In the genomic region with DNA sequence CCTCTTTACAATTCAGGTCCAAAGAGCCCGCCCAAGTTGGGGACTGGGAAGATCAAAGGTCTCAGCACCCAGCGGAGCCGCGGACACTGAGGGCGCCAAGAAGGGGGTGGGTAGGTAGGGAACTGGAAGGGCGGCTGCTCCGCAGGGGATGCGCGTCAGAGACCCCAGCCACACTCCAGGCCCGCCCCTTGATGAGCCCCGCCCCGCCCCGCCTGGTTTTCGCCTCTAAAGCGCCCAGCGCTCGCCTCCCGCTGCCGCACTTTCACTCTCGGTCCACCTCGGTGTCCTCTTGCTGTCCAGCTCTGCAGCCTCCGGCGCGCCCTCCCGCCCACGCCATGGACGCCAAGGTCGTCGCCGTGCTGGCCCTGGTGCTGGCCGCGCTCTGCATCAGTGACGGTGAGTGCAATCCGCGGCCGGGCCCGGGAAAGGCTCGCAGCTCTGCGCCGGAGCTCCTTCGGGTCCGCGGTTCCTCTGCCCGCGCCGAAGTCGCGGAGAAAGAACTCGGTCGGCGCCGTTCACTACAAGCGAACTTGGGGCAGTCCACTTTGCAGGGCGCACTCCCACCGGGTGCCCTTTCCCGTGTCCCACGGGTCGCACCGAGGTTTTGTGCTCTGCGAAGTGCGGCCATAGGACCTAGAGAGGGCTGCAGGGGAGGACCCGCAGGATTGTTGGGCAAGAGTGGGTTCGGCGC, we compare ENCODE assay signal across 8 mouse cellular contexts. TPM values are rescaled to one million over a fixed set of nuclear protein-coding genes. Genes with fewer than 3 reads are reported as not detected.
DNase-seq lines count a peak whose midpoint lies in the region; ATAC-seq and TF ChIP-seq lines count a peak whose summit lies in the region.

A gene (plus strand): TSS at position 215 of the 691 bp plus-strand sequence.

- peak; percentile 60 for ATAC-seq in forebrain, embryonic 13.5 days
- peak; percentile 52 for ATAC-seq in heart, embryonic 16.5 days (replicated peaks; ENCODE audit: extremely low read depth, insufficient read depth, low FRiP score)
- ATAC-seq in liver, postnatal 0 days, result peak; percentile 37
- no peak for ATAC-seq in megakaryocyte-erythroid progenitor cell, adult 5-6 weeks (replicated peaks; ENCODE audit: low FRiP score, low TSS enrichment, poor library complexity, severe bottlenecking)

- no peak for TF ChIP-seq EP300 in liver, postnatal 0 days (IDR thresholded peaks at IDR 0.05; ENCODE audit: low read depth)

- no peaks in the 10 kb centered on the region for H3K36me3 ChIP-seq in forebrain, embryonic 13.5 days (ENCODE audit: poor library complexity, severe bottlenecking)
- H3K36me3 ChIP-seq in heart, embryonic 16.5 days (ENCODE audit: control insufficient read depth, insufficient read depth), result no peaks in the 10 kb centered on the region
- 0 out of 2 replicates have a peak, but pooled peaks cover under 1% of the 10 kb centered on the region for H3K36me3 ChIP-seq in liver, postnatal 0 days (replicated peaks; ENCODE audit: insufficient read depth, low read length)

- TF ChIP-seq CTCF in liver, postnatal 0 days (IDR thresholded peaks at IDR 0.05; ENCODE audit: low read depth), result no peak

- H3K27me3 ChIP-seq in forebrain, embryonic 13.5 days, result peaks cover 69% of the 10 kb centered on the region
- H3K27me3 ChIP-seq in heart, embryonic 16.5 days (ENCODE audit: control insufficient read depth, insufficient read depth, low read length), result peaks cover 27% of the 10 kb centered on the region
- peaks cover 23% of the 10 kb centered on the region for H3K27me3 ChIP-seq in liver, postnatal 0 days (ENCODE audit: insufficient read depth, low read length)

- no peaks in the 10 kb centered on the region for H3K9me3 ChIP-seq in forebrain, embryonic 13.5 days (replicated peaks)
- H3K9me3 ChIP-seq in heart, embryonic 16.5 days (replicated peaks; ENCODE audit: control insufficient read depth, low read length), result no peaks in the 10 kb centered on the region
- no peaks in the 10 kb centered on the region for H3K9me3 ChIP-seq in liver, postnatal 0 days (ENCODE audit: low read length)

- under 1% methylated on average over 48 of the region's 64 CpGs for WGBS in forebrain, embryonic 13.5 days
- under 1% methylated on average over 63 of the region's 64 CpGs for WGBS in heart, embryonic 16.5 days
- WGBS in liver, postnatal 0 days (ENCODE audit: insufficient replicate concordance), result 2% methylated on average over 55 of the region's 64 CpGs

- peak within 1 kb of the TSS; percentile 62 for H3K9ac ChIP-seq in forebrain, embryonic 13.5 days
- H3K9ac ChIP-seq in heart, embryonic 16.5 days (ENCODE audit: low read length), result peak within 1 kb of the TSS; percentile 87
- H3K9ac ChIP-seq in liver, postnatal 0 days (replicated peaks), result peak within 1 kb of the TSS; percentile 73

- H3K4me1 ChIP-seq in forebrain, embryonic 13.5 days, result peaks cover 28% of the 10 kb centered on the region
- H3K4me1 ChIP-seq in heart, embryonic 16.5 days (ENCODE audit: control insufficient read depth, insufficient read depth, low read length), result peaks cover 8% of the 10 kb centered on the region; the same call in 1 of the 2 replicates
- H3K4me1 ChIP-seq in liver, postnatal 0 days (ENCODE audit: insufficient read depth), result peaks cover 12% of the 10 kb centered on the region

- DNase-seq in ES-CJ7 (ENCODE audit: low read depth, low spot score), result peak; percentile 37
- peak; percentile 49 for DNase-seq in adrenal gland, adult 8-10 months
- peak; percentile 82 to 91 for DNase-seq in kidney, postnatal 25 days
- peak; percentile 78 for DNase-seq in liver, postnatal 0 days
- peak; percentile 45 for DNase-seq in ovary, postnatal 10 days (ENCODE audit: low spot score)

- H3K27ac ChIP-seq in forebrain, embryonic 13.5 days, result no peak within 1 kb of the TSS
- H3K27ac ChIP-seq in heart, embryonic 16.5 days (ENCODE audit: low read length), result peak within 1 kb of the TSS; percentile 64
- peak within 1 kb of the TSS; percentile 78 for H3K27ac ChIP-seq in liver, postnatal 0 days (ENCODE audit: low read depth)

- peak within 1 kb of the TSS; percentile 92 for H3K4me2 ChIP-seq in forebrain, embryonic 13.5 days
- H3K4me2 ChIP-seq in heart, embryonic 16.5 days (ENCODE audit: low read depth, low read length), result peak within 1 kb of the TSS; percentile 93
- H3K4me2 ChIP-seq in liver, postnatal 0 days (ENCODE audit: low read depth, low read length), result peak within 1 kb of the TSS; percentile 69

- H3K4me3 ChIP-seq in forebrain, embryonic 13.5 days, result peak within 1 kb of the TSS; percentile 62
- H3K4me3 ChIP-seq in heart, embryonic 16.5 days (ENCODE audit: low read length), result peak within 1 kb of the TSS; percentile 88
- peak within 1 kb of the TSS; percentile 60 for H3K4me3 ChIP-seq in liver, postnatal 0 days (ENCODE audit: low read depth, low read length)

RNA-seq across cellular contexts. Expression of the gene that starts here (rescaled TPM):
- 10 to 100 TPM; 37.4 to 94.2 (median 64.5) TPM for total RNA-seq in adrenal gland, adult 8-10 months (2022)
- polyA plus RNA-seq in forebrain, embryonic 13.5 days (2015; fragmentation: Nextera tagmentation; extraction: Ambion mirVana), result 38.0 and 59.0 TPM in 2 replicates
- 119 and 138 TPM in 2 replicates for polyA plus RNA-seq in heart, embryonic 16.5 days (2015; fragmentation: Nextera tagmentation; extraction: Ambion mirVana)
- polyA plus RNA-seq in liver, postnatal 0 days (2015; fragmentation: Nextera tagmentation; extraction: Ambion mirVana), result 124 and 135 TPM in 2 replicates
- not detected in 2 replicates for total RNA-seq in megakaryocyte-erythroid progenitor cell, adult 5-6 weeks (2014; fragmentation: Nextera tagmentation)
- total RNA-seq in megakaryocyte-erythroid progenitor cell, adult 5-6 weeks (2017), result 0.80 and 1.4 TPM in 2 replicates

Comparison
In these comparisons a context has a peak if more than half of its experiments do, and no peak if none do; other contexts are left out.
1. RNA of the gene that starts here (total RNA-seq): 37.4 to 94.2 TPM in adrenal gland, adult 8-10 months; 0.80 to 1.4 TPM in megakaryocyte-erythroid progenitor cell, adult 5-6 weeks; every median in the first group is over 10 times any median in the second.
2. Peak in every context shown above with its lines, with median percentiles within 50 percentile points of each other: DNase-seq, H3K4me2 ChIP-seq, H3K4me3 ChIP-seq and H3K9ac ChIP-seq.